Mouse (Mus musculus) kidney, postnatal 10 days (tissue): ENCODE measurements around the gene Psmc3ip.

Experiments used
- DNase-seq: peaks from one replicate; pipeline ENCODE4 v3.0.0; 2021; ENCODE audit warnings: mixed read lengths

Psmc3ip gene

GRCm38 (mm10) chr11:101051051-101051493, 44.2 kb downstream of the Psmc3ip start:
- DNase-seq = no peak

- DNase-seq = no peak
These were observed 44.9 kb downstream of the Psmc3ip start for GRCm38 (mm10) chr11:101050359-101050758.

GRCm38 (mm10) chr11:101047502-101047901, 47.7 kb downstream of the Psmc3ip start:
- no peak for DNase-seq

GRCm38 (mm10) chr11:101046440-101046839, 48.8 kb downstream of the Psmc3ip start:
- DNase-seq = no peak

- no peak for DNase-seq
These were observed 49.4 kb downstream of the Psmc3ip start for GRCm38 (mm10) chr11:101045826-101046225.
